Mouse (Mus musculus) hindbrain, postnatal 0 days (tissue): ENCODE results near the gene Cda. TPM values are rescaled to one million over a fixed set of nuclear protein-coding genes. Genes with fewer than 3 reads are reported as not detected.

ENCODE experiments used
- ATAC-seq: fragments of 200-750 bp; cut with Nextera tagmentation; 2 replicates; pipeline ENCODE4 v1.8.0; 2017; ENCODE audit warnings: mild to moderate bottlenecking, moderate TSS enrichment, moderate library complexity
- DNase-seq: peaks from one replicate; pipeline ENCODE4 v3.0.0-alpha.2; 2015; ENCODE audit warnings: low spot score
- H3K27ac ChIP-seq: fragments of 300-500 bp; sonication (generic); 2 replicates; pipeline ENCODE4 v1.5.1; 2014; ENCODE audit warnings: mild to moderate bottlenecking
- H3K27me3 ChIP-seq: fragments of 300-500 bp; sonication (generic); 2 replicates; pipeline ENCODE4 v1.6.1; 2014; ENCODE audit warnings: low read length, mixed read lengths; ENCODE audit not compliant: insufficient read depth
- H3K36me3 ChIP-seq: fragments of 300-500 bp; sonication (generic); 2 replicates; pipeline ENCODE4 v1.6.1; 2014; ENCODE audit warnings: low read length, mixed read lengths; ENCODE audit not compliant: insufficient read depth
- H3K4me1 ChIP-seq: fragments of 300-500 bp; sonication (generic); 2 replicates; pipeline ENCODE4 v1.6.1; 2014; ENCODE audit warnings: antibody characterized with exemption, low read length, mixed read lengths; ENCODE audit not compliant: insufficient read depth
- H3K4me2 ChIP-seq: fragments of 300-500 bp; sonication (generic); 2 replicates; pipeline ENCODE4 v1.6.1; 2014; ENCODE audit warnings: low read depth, mild to moderate bottlenecking, low read length, moderate library complexity, mixed read lengths
- H3K4me3 ChIP-seq: fragments of 300-500 bp; sonication (generic); 2 replicates; pipeline ENCODE4 v1.5.1; 2014; ENCODE audit warnings: low read length
- H3K9ac ChIP-seq: fragments of 300-500 bp; sonication (generic); replicated peaks from 2 replicates; pipeline ENCODE4 v1.6.1; 2014; ENCODE audit warnings: mild to moderate bottlenecking, low read length, moderate library complexity, mixed read lengths
- H3K9me3 ChIP-seq: fragments of 300-500 bp; sonication (generic); 2 replicates; pipeline ENCODE4 v1.6.1; 2016; ENCODE audit warnings: low read length, mixed read lengths
- CTCF ChIP-seq: IDR thresholded peaks from 2 replicates; pipeline ENCODE4 v1.5.1; 2016; ENCODE audit warnings: antibody characterized with exemption, control low read depth, low read depth
- WGBS: fragments of 180-500 bp; shearing (Covaris S2); extraction: QIAGEN DNeasy Blood & Tissue Kit; methylation state at CpG from one replicate; pipeline ENCODE4 v1.1.7; 2014; 5-methylcytosine and 5-hydroxymethylcytosine counted together
- polyA plus RNA-seq: library from polyadenylated mRNA; unstranded; fragments of >200 nt; fragmentation: Nextera tagmentation; extraction: Ambion mirVana; gene quantifications from 2 replicates; pipeline ENCODE4 v1.2.1, GENCODE M21; 2015
- total RNA-seq: library from RNA; depleted of rRNA; stranded (reverse); fragments of >200 nt; gene quantifications from 2 replicates; pipeline ENCODE4 v1.2.3, GENCODE M21; 2014

The Cda gene
- total and polyA plus RNA-seq, 2 experiments from 2014 or later = 12.1 to 20.5 TPM

GRCm38 (mm10) chr4:138368498-138369260 lies 887 bp upstream of the Cda start:
- H3K9ac ChIP-seq = no peak overlapping the region
- H3K4me2 ChIP-seq = no peak overlapping the region
- H3K4me3 ChIP-seq = no peak overlapping the region
- H3K4me1 ChIP-seq = peaks cover 8% of the 10 kb centered on the region; the same call in 1 of the 2 replicates
- no peaks in the 10 kb centered on the region for H3K36me3 ChIP-seq
- no peaks in the 10 kb centered on the region for H3K9me3 ChIP-seq
- no peak overlapping the region for H3K27ac ChIP-seq
- DNase-seq = no peak
- 86% methylated on average over 12 of the region's 12 CpGs for WGBS
- no peak for ATAC-seq
- TF ChIP-seq CTCF = no peak
- no peaks in the 10 kb centered on the region for H3K27me3 ChIP-seq

GRCm38 (mm10) chr4:138366561-138366960 lies 1.2 kb downstream of the Cda start:
- H3K9me3 ChIP-seq = no peaks in the 10 kb centered on the region
- peaks cover 14% of the 10 kb centered on the region for H3K4me1 ChIP-seq
- no peak for ATAC-seq
- no peaks in the 10 kb centered on the region for H3K36me3 ChIP-seq
- no peak overlapping the region for H3K9ac ChIP-seq
- no peaks in the 10 kb centered on the region for H3K27me3 ChIP-seq
- WGBS = 73% methylated on average over 2 of the region's 2 CpGs
- no peak for DNase-seq
- TF ChIP-seq CTCF = no peak
- no peak overlapping the region for H3K4me3 ChIP-seq
- no peak overlapping the region for H3K4me2 ChIP-seq
- H3K27ac ChIP-seq = no peak overlapping the region

- Histone ChIP-seq H3K27ac (no peak overlapping the region), H3K4me3 (no peak overlapping the region), H3K9ac (no peak overlapping the region), H3K27me3 (no peaks in the 10 kb centered on the region), H3K4me2 (no peak overlapping the region), H3K4me1 (peaks cover 18% of the 10 kb centered on the region), H3K9me3 (no peaks in the 10 kb centered on the region), H3K36me3 (no peaks in the 10 kb centered on the region)
- ATAC-seq (no peak), DNase-seq (no peak)
- WGBS = 70% methylated on average over 5 of the region's 5 CpGs
- TF ChIP-seq CTCF = no peak
Observed at GRCm38 (mm10) chr4:138363511-138363910, 4.3 kb downstream of the Cda start.

- no peak overlapping the region for H3K4me3 ChIP-seq
- H3K9ac ChIP-seq = no peak overlapping the region
Observed at GRCm38 (mm10) chr4:138362883-138363282, 4.9 kb downstream of the Cda start.

GRCm38 (mm10) chr4:138361370-138361821 lies 6.4 kb downstream of the Cda start:
- WGBS = 6% methylated on average over 9 of the region's 11 CpGs
- Histone ChIP-seq H3K9ac (peak overlapping the region; percentile 28), H3K9me3 (no peaks in the 10 kb centered on the region), H3K4me1 (peaks cover 10% of the 10 kb centered on the region; the same call in 1 of the 2 replicates), H3K4me2 (peak overlapping the region; percentile 33; the same call in 1 of the 2 replicates), H3K27ac (peak overlapping the region; percentile 82), H3K27me3 (no peaks in the 10 kb centered on the region), H3K36me3 (no peaks in the 10 kb centered on the region), H3K4me3 (no peak overlapping the region)
- no peak for TF ChIP-seq CTCF
- DNase-seq = peak; percentile 72
- peak; percentile 49 for ATAC-seq

More at GRCm38 (mm10) chr4:138362883-138363282, 4.9 kb downstream of the Cda start:
- H3K27ac ChIP-seq = no peak overlapping the region
- no peak for TF ChIP-seq CTCF
- no peaks in the 10 kb centered on the region for H3K9me3 ChIP-seq
- no peak overlapping the region for H3K4me2 ChIP-seq
- H3K27me3 ChIP-seq = no peaks in the 10 kb centered on the region
- DNase-seq = no peak
- no peak for ATAC-seq
- WGBS = 86% methylated on average over 7 of the region's 7 CpGs
- peaks cover 13% of the 10 kb centered on the region for H3K4me1 ChIP-seq
- H3K36me3 ChIP-seq = no peaks in the 10 kb centered on the region

GRCm38 (mm10) chr4:138358176-138358575 lies 9.6 kb downstream of the Cda start:
- H3K36me3 ChIP-seq = no peaks in the 10 kb centered on the region
- WGBS = 74% methylated on average over 3 of the region's 3 CpGs
- ATAC-seq (no peak), DNase-seq (no peak)
- H3K4me3 ChIP-seq = no peak overlapping the region
- no peak overlapping the region for H3K27ac ChIP-seq
- TF ChIP-seq CTCF = no peak
- H3K27me3 ChIP-seq = no peaks in the 10 kb centered on the region
- peaks cover 10% of the 10 kb centered on the region; the same call in 1 of the 2 replicates for H3K4me1 ChIP-seq
- H3K9me3 ChIP-seq = no peaks in the 10 kb centered on the region
- no peak overlapping the region for H3K9ac ChIP-seq
- H3K4me2 ChIP-seq = no peak overlapping the region

GRCm38 (mm10) chr4:138356551-138356950 lies 11.2 kb downstream of the Cda start:
- 94% methylated on average over 12 of the region's 12 CpGs for WGBS
- no peak for TF ChIP-seq CTCF
- Histone ChIP-seq H3K27me3 (no peaks in the 10 kb centered on the region), H3K4me3 (no peak overlapping the region), H3K27ac (no peak overlapping the region), H3K36me3 (no peaks in the 10 kb centered on the region), H3K4me2 (no peak overlapping the region), H3K9ac (no peak overlapping the region), H3K4me1 (peaks cover 4% of the 10 kb centered on the region; the same call in 1 of the 2 replicates), H3K9me3 (no peaks in the 10 kb centered on the region)
- ATAC-seq (no peak), DNase-seq (no peak)
